Mouse (Mus musculus): Measurements from ENCODE around the gene Mrps12. TPM values are rescaled to one million over a fixed set of nuclear protein-coding genes. Genes with fewer than 3 reads are reported as not detected.
A peak's percentile ranks its signal among the peaks of the same experiment; 100 is the strongest.

Mrps12 gene
- polyA plus RNA-seq, 1 experiment from 2014 or later = 118 TPM

- H3K4me2 ChIP-seq (replicated peaks; ENCODE audit: low read depth) = peak overlapping the region; percentile 60
- WGBS = 6% methylated on average over 14 of the region's 14 CpGs
- H3K27ac ChIP-seq (replicated peaks) = no peak overlapping the region
- peak overlapping the region; percentile 74 for H3K4me3 ChIP-seq (ENCODE audit: low read depth, low read length)
- no peaks in the 10 kb centered on the region for H3K27me3 ChIP-seq (ENCODE audit: control insufficient read depth, insufficient read depth, low read length)
- H3K9me3 ChIP-seq (ENCODE audit: control insufficient read depth, low read length) = no peaks in the 10 kb centered on the region
- H3K9ac ChIP-seq (ENCODE audit: low read length) = peak overlapping the region; percentile 70
- ATAC-seq (ENCODE audit: low FRiP score, low TSS enrichment) (no peak), DNase-seq (ENCODE audit: low spot score) (no peak)
- TF ChIP-seq CTCF (IDR thresholded peaks at IDR 0.05; ENCODE audit: low read depth) (no peak), EP300 (optimal IDR thresholded peaks at IDR 0.05) (no peak)
- H3K4me1 ChIP-seq (replicated peaks; ENCODE audit: control insufficient read depth, insufficient read depth) = peaks cover 8% of the 10 kb centered on the region
- no peaks in the 10 kb centered on the region for H3K36me3 ChIP-seq (ENCODE audit: control insufficient read depth, insufficient read depth, low read length)
Observed at GRCm38 (mm10) chr7:28766910-28767309, 25.3 kb upstream of the Mrps12 start.

- Histone ChIP-seq H3K4me2 (replicated peaks; ENCODE audit: low read depth) (peak within 1 kb of the TSS; percentile 63), H3K4me1 (replicated peaks; ENCODE audit: control insufficient read depth, insufficient read depth) (peaks cover 8% of the 10 kb centered on the region), H3K4me3 (ENCODE audit: low read depth, low read length) (peak within 1 kb of the TSS; percentile 74), H3K36me3 (ENCODE audit: control insufficient read depth, insufficient read depth, low read length) (peaks cover 2% of the 10 kb centered on the region; the same call in 1 of the 2 replicates), H3K27me3 (ENCODE audit: control insufficient read depth, insufficient read depth, low read length) (no peaks in the 10 kb centered on the region), H3K9ac (ENCODE audit: low read length) (peak within 1 kb of the TSS; percentile 76), H3K9me3 (ENCODE audit: control insufficient read depth, low read length) (no peaks in the 10 kb centered on the region), H3K27ac (replicated peaks) (0 out of 2 replicates have a peak within 1 kb of the TSS, but pooled peaks have one; percentile 5)
- DNase-seq (ENCODE audit: low spot score) = peak; percentile 97
- WGBS = under 1% methylated on average over 45 of the region's 45 CpGs
- peak; percentile 98 for ATAC-seq (ENCODE audit: low FRiP score, low TSS enrichment)
- peak; percentile 81 for TF ChIP-seq EP300 (optimal IDR thresholded peaks at IDR 0.05)
- peak; percentile 29; the same call in 1 of the 2 replicates for TF ChIP-seq CTCF (IDR thresholded peaks at IDR 0.05; ENCODE audit: low read depth)
Observed at GRCm38 (mm10) chr7:28766173-28766879, 24.7 kb upstream of the Mrps12 start, which contains the start of gene Sirt2. Gene Sirt2, plus strand, starts transcription at chr7:28766735.

GRCm38 (mm10) chr7:28765211-28765610 is 23.6 kb upstream of the Mrps12 start:
- DNase-seq (ENCODE audit: low spot score) (no peak), ATAC-seq (ENCODE audit: low FRiP score, low TSS enrichment) (no peak)
- peak overlapping the region; percentile 63 for H3K4me2 ChIP-seq (replicated peaks; ENCODE audit: low read depth)
- H3K4me1 ChIP-seq (replicated peaks; ENCODE audit: control insufficient read depth, insufficient read depth) = peaks cover 8% of the 10 kb centered on the region
- no peaks in the 10 kb centered on the region for H3K9me3 ChIP-seq (ENCODE audit: control insufficient read depth, low read length)
- H3K4me3 ChIP-seq (ENCODE audit: low read depth, low read length) = no peak overlapping the region
- 63% methylated on average over 6 of the region's 6 CpGs for WGBS
- no peak for TF ChIP-seq EP300 (optimal IDR thresholded peaks at IDR 0.05)
- TF ChIP-seq CTCF (IDR thresholded peaks at IDR 0.05; ENCODE audit: low read depth) = no peak
- H3K36me3 ChIP-seq (ENCODE audit: control insufficient read depth, insufficient read depth, low read length) = peaks cover 11% of the 10 kb centered on the region
- no peak overlapping the region for H3K9ac ChIP-seq (ENCODE audit: low read length)
- no peak overlapping the region for H3K27ac ChIP-seq (replicated peaks)
- no peaks in the 10 kb centered on the region for H3K27me3 ChIP-seq (ENCODE audit: control insufficient read depth, insufficient read depth, low read length)

- Histone ChIP-seq H3K9ac (ENCODE audit: low read length) (no peak overlapping the region), H3K9me3 (ENCODE audit: control insufficient read depth, low read length) (no peaks in the 10 kb centered on the region)
- ATAC-seq (ENCODE audit: low FRiP score, low TSS enrichment) = no peak
Observed at GRCm38 (mm10) chr7:28761907-28762306, 20.3 kb upstream of the Mrps12 start.

GRCm38 (mm10) chr7:28758623-28759022 is 17.0 kb upstream of the Mrps12 start:
- H3K9ac ChIP-seq (ENCODE audit: low read length) = no peak overlapping the region
- DNase-seq (ENCODE audit: low spot score) (no peak), ATAC-seq (ENCODE audit: low FRiP score, low TSS enrichment) (no peak)
- no peak overlapping the region for H3K4me3 ChIP-seq (ENCODE audit: low read depth, low read length)
- 82% methylated on average over 13 of the region's 13 CpGs for WGBS
- no peaks in the 10 kb centered on the region for H3K4me1 ChIP-seq (replicated peaks; ENCODE audit: control insufficient read depth, insufficient read depth)
- no peaks in the 10 kb centered on the region for H3K27me3 ChIP-seq (ENCODE audit: control insufficient read depth, insufficient read depth, low read length)
- TF ChIP-seq CTCF (IDR thresholded peaks at IDR 0.05; ENCODE audit: low read depth) (no peak), EP300 (optimal IDR thresholded peaks at IDR 0.05) (no peak)
- no peaks in the 10 kb centered on the region for H3K9me3 ChIP-seq (ENCODE audit: control insufficient read depth, low read length)
- no peak overlapping the region for H3K4me2 ChIP-seq (replicated peaks; ENCODE audit: low read depth)
- no peak overlapping the region for H3K27ac ChIP-seq (replicated peaks)
- H3K36me3 ChIP-seq (ENCODE audit: control insufficient read depth, insufficient read depth, low read length) = peaks cover 18% of the 10 kb centered on the region

More at GRCm38 (mm10) chr7:28761907-28762306, 20.3 kb upstream of the Mrps12 start:
- H3K4me1 ChIP-seq (replicated peaks; ENCODE audit: control insufficient read depth, insufficient read depth) = peaks cover 3% of the 10 kb centered on the region; the same call in 1 of the 2 replicates
- TF ChIP-seq CTCF (IDR thresholded peaks at IDR 0.05; ENCODE audit: low read depth) (no peak), EP300 (optimal IDR thresholded peaks at IDR 0.05) (no peak)
- H3K27me3 ChIP-seq (ENCODE audit: control insufficient read depth, insufficient read depth, low read length) = no peaks in the 10 kb centered on the region
- WGBS = 89% methylated on average over 9 of the region's 9 CpGs
- H3K36me3 ChIP-seq (ENCODE audit: control insufficient read depth, insufficient read depth, low read length) = peaks cover 18% of the 10 kb centered on the region
- H3K4me2 ChIP-seq (replicated peaks; ENCODE audit: low read depth) = no peak overlapping the region
- no peak for DNase-seq (ENCODE audit: low spot score)
- H3K4me3 ChIP-seq (ENCODE audit: low read depth, low read length) = no peak overlapping the region
- H3K27ac ChIP-seq (replicated peaks) = no peak overlapping the region

- Histone ChIP-seq H3K27ac (replicated peaks) (no peak within 1 kb of the TSS), H3K4me2 (replicated peaks; ENCODE audit: low read depth) (no peak within 1 kb of the TSS; the same call in none of the 2 replicates), H3K27me3 (ENCODE audit: control insufficient read depth, insufficient read depth, low read length) (no peaks in the 10 kb centered on the region), H3K4me1 (replicated peaks; ENCODE audit: control insufficient read depth, insufficient read depth) (no peaks in the 10 kb centered on the region), H3K9ac (ENCODE audit: low read length) (no peak within 1 kb of the TSS), H3K4me3 (ENCODE audit: low read depth, low read length) (no peak within 1 kb of the TSS), H3K36me3 (ENCODE audit: control insufficient read depth, insufficient read depth, low read length) (peaks cover 17% of the 10 kb centered on the region), H3K9me3 (ENCODE audit: control insufficient read depth, low read length) (no peaks in the 10 kb centered on the region)
- DNase-seq (ENCODE audit: low spot score) = no peak
- 1% methylated on average over 16 of the region's 17 CpGs for WGBS
- ATAC-seq (ENCODE audit: low FRiP score, low TSS enrichment) = peak; percentile 14; the same call in 1 of the 2 replicates
- TF ChIP-seq EP300 (optimal IDR thresholded peaks at IDR 0.05) (no peak), CTCF (IDR thresholded peaks at IDR 0.05; ENCODE audit: low read depth) (no peak)
Observed at GRCm38 (mm10) chr7:28756079-28756478, 14.5 kb upstream of the Mrps12 start, which contains the start of gene Ccer2. Gene Ccer2, plus strand, starts transcription at chr7:28756174.

Measured in stomach, postnatal 0 days (tissue).